Mouse (Mus musculus): ENCODE results near the gene Gm28047. TPM values are rescaled to one million over a fixed set of nuclear protein-coding genes. Genes with fewer than 3 reads are reported as not detected.
"Not testable (repeated sequence)": the region's sequence is repeated elsewhere in the genome, so short reads cannot be mapped to it uniquely, and the experiment has no call there.

Gm28047 gene
- total RNA-seq (2021), result 1 to 10 TPM in 1 of 2 experiments, not detected in 1; 1.6 TPM
- long read RNA-seq, partial matches to known transcripts, result 0 of 2 reads
- long read RNA-seq, other reads (novel, unspliced or antisense), result 2 of 2 reads

- peak; percentile 97 to 99 for DNase-seq (ENCODE audit: low spot score in 2 of 2)
These were observed at the start of gene Gm28047, which contains the start of gene Atf7 for GRCm38 (mm10) chr15:102624970-102625686. Gm28047 (minus strand) TSS chr15:102625067. Atf7 (minus strand) TSS chr15:102625464.

- DNase-seq (ENCODE audit: low spot score in 2 of 2), result peak in 1 of 2 experiments; percentile 80
These were observed 48.7 kb upstream of the Gm28047 start for GRCm38 (mm10) chr15:102673548-102673947.

GRCm38 (mm10) chr15:102672215-102673071 lies 47.6 kb upstream of the Gm28047 start, which contains the start of gene Atp5g2:
Atp5g2 (minus strand) TSS chr15:102672352.
- DNase-seq (ENCODE audit: low spot score in 2 of 2), result peak in 1 of 2 experiments; percentile 56

- peak in 1 of 2 experiments; percentile 69 for DNase-seq (ENCODE audit: low spot score in 2 of 2)
These were observed 46.9 kb upstream of the Gm28047 start for GRCm38 (mm10) chr15:102671721-102672214.

- peak; percentile 98 to 99 for DNase-seq (ENCODE audit: low spot score in 2 of 2)
These were observed 46.1 kb upstream of the Gm28047 start for GRCm38 (mm10) chr15:102670767-102671575.

DNA sequence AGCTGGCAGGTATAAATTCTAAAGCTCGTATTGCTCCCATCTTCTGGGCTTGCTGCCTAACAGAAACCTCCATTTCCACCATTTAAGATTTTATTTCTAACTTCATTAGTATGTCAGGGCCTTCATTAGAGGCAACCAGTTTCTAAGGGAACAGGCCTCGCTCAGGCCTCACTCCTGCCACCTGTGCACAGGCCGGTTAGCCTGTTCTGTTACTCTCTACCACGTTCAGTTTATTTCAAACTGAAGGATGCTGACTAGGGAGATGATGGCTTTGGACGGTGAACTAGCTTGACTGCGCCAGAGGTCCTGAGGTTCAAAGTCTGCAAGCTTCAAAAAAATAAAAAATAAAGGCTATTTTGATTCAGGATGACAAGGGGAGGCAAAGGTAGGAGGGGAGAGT lies 45.4 kb upstream of the Gm28047 start:
- no peak for DNase-seq (ENCODE audit: low spot score in 2 of 2)

DNA sequence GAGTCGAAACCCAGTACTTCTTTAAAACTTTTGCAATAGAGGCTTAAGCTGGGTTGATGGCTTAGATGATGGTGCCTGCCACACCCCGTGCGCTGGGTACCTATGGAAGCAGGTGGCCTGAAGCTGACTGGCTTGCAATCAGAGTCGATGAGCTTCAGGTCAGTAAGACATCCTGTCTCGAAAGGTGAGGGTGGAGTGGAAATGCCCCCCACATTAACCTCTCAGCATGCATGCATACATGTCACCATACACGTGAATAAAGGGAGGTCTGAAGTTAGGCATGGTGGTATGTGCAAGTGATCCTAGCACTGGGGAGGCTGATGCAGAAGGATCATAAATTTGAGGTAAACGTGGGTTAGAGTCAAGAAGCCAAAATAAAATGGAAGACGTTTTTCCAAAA lies 44.7 kb upstream of the Gm28047 start:
- no peak for DNase-seq (ENCODE audit: low spot score in 2 of 2)

DNA sequence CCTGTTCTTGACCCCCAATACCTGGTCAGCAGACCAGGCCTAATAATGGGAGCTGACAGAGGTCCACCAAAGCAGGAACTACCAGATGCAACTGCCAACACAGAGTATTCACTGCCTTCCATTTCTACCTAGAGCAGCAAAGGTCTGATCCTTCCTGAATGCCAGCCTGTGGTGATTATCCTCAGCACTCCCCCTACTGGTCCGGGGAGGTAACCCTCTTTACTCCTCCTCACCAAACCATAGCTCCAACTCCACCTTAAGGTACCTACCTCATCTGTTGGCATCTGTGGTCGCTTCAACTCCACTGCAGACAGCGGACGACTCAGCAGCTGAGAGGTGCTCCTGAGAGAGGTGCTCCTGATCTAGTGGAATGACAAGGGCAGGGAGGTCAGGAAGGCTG lies 40.6 kb upstream of the Gm28047 start:
- peak in 1 of 2 experiments; percentile 72 for DNase-seq (ENCODE audit: low spot score in 2 of 2)

GRCm38 (mm10) chr15:102663825-102664224 lies 39.0 kb upstream of the Gm28047 start:
- DNase-seq (ENCODE audit: low spot score in 2 of 2), result no peak

DNA sequence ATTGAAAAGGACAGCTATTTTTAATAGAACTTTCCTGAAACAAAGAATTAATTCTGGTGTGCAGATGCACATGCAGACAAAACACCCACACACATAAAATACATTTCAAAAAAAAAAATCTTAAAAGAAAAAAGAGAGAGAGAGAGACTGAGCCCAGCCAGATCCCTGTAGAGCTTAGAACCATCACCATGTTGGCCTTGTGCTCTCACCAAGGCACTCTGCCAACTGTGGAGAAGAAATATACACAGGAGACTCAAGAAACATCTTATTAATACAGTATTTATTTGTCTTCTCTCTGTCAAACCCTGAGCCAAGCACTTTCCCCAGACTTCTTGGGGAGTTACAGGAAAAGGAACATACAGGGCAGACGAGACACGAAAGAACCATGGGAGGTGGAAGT lies 37.7 kb upstream of the Gm28047 start:
- DNase-seq (ENCODE audit: low spot score in 2 of 2), result not testable (repeated sequence)

- DNase-seq (ENCODE audit: low spot score in 2 of 2), result no peak
These were observed 33.1 kb upstream of the Gm28047 start for GRCm38 (mm10) chr15:102657926-102658381.

GRCm38 (mm10) chr15:102656658-102657057 lies 31.8 kb upstream of the Gm28047 start:
- peak in 1 of 2 experiments; percentile 28 for DNase-seq (ENCODE audit: low spot score in 2 of 2)

DNA sequence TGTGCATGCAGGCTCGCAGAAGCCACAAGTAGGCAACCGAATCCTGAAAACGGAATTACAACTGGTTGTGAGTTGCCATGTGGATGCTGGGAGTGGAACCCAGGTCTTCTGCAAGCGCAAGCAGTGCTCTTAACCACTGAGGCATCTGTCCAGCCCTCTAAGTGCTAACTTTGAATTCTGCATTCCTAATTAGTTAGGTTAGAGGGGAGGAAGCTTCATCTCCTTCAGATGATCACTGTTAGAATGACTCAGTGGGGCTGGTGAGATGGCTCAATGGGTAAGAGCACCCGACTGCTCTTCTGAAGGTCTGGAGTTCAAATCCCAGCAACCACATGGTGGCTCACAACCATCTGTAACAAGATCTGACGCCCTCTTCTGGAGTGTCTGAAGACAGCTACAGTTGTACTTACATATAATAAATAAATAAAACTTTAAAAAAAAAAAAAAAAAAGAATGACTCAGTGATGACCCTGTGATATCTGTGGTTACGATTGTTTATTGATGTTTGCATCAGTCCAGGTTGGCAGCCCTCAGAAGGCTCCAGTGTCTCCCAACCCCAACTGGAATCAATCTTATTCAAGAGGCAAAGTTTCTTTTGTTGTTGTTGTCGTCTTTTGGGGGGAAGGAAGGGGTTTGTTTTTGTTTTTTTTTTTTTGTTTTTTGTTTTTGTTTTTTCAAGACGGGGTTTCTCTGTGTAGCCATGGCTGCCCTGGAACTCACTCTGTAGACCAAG lies 27.2 kb upstream of the Gm28047 start:
- DNase-seq (ENCODE audit: low spot score in 2 of 2), result not testable (repeated sequence)

GRCm38 (mm10) chr15:102651107-102651506 lies 26.2 kb upstream of the Gm28047 start:
- no peak for DNase-seq (ENCODE audit: low spot score in 2 of 2)

DNA sequence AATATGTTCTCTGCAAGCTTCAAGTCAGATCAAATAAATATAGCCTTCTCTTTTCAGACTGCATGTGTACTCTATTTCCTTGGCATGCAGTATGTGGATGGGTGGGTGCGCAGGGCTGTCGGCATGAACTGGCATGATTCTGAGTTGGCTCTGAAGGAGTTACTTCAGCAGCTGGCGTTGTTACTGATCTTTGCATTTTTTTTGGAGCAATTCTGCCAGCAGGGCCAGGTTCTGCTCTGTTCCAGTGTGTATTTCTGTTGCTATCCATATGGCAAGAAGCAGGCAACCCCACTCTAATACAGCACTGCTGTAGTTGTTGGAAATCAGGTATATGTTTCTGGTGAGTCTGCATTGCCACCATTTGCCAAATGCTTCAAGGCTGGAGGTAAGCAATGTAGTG lies 10.9 kb upstream of the Gm28047 start:
- DNase-seq (ENCODE audit: low spot score in 2 of 2), result peak; percentile 67 to 79

DNA sequence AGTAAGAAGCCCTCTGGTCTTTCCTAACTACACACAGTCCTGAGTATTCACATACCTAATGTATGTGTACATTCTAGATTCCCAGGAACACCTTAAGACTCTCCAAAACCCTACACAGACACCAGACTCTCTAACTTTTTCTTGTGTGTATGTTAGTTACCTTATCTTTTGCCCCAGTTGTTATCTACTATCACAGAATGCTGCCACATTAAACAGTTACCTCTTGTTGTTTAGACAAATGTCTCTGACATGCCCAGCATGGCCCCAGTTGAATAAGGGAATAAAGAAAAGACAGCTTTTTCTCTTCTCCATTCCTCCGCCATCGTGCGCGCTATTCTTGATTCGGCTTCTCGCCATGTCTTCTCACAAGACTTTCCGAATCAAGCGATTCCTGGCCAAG lies 9.8 kb upstream of the Gm28047 start:
- no peak for DNase-seq (ENCODE audit: low spot score in 2 of 2)

GRCm38 (mm10) chr15:102625687-102626055 lies 804 bp upstream of the Gm28047 start:
- DNase-seq (ENCODE audit: low spot score in 2 of 2), result no peak

- peak in 1 of 2 experiments; percentile 30 for DNase-seq (ENCODE audit: low spot score in 2 of 2)
These were observed 437 bp downstream of the Gm28047 start for GRCm38 (mm10) chr15:102624291-102624969.

DNA sequence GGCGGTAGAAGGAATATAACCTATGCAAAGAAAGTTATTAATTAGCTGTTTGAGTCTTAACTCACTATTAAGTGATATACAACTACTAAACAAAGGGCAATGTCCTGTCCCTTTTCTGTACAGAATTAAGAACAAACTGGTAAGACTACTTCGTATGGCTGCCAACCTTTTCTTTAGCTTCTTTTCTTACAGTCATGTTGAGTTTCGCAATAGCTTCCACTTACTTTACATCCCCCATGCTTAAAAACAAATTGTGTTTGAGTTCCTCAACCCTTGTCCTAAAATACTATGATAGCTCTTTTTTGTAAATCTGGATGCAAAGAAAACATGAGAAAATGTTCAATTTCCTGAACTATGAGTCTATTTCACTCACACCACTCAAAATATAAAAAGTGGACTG lies 1.7 kb downstream of the Gm28047 start:
- DNase-seq (ENCODE audit: low spot score in 2 of 2), result no peak

Measured in layer of hippocampus, adult 18-20 months (tissue).